Mouse (Mus musculus) heart, adult 8-10 months (tissue): ENCODE measurements around the gene Kcnq2. TPM values are rescaled to one million over a fixed set of nuclear protein-coding genes. Genes with fewer than 3 reads are reported as not detected.
A peak's percentile ranks its signal among the peaks of the same experiment; 100 is the strongest.

Experiments
- DNase-seq: peaks from one replicate; pipeline ENCODE4 v3.0.0; 2022; ENCODE audit warnings: low spot score
- total RNA-seq, 4 experiments: library from RNA; stranded (reverse); gene quantifications; 2 replicates each; pipeline ENCODE4 v1.2.4; 2022

Kcnq2 gene
- under 1 TPM in 3 of 4 experiments, not detected in 1; 0.06 to 0.12 (median 0.09) TPM for total RNA-seq

- no peak for DNase-seq
Observed at GRCm38 (mm10) chr2:181134591-181135445, at the start of gene Kcnq2. Gene Kcnq2 (minus strand): TSS chr2:181135300.

GRCm38 (mm10) chr2:181180898-181181297, 45.8 kb upstream of the Kcnq2 start:
- DNase-seq: peak; percentile 36

- DNase-seq: no peak
Observed at GRCm38 (mm10) chr2:181178471-181178870, 43.4 kb upstream of the Kcnq2 start.

GRCm38 (mm10) chr2:181178015-181178414, 42.9 kb upstream of the Kcnq2 start:
- no peak for DNase-seq

- no peak for DNase-seq
Observed at GRCm38 (mm10) chr2:181174646-181175045, 39.5 kb upstream of the Kcnq2 start.

- DNase-seq: no peak
Observed at GRCm38 (mm10) chr2:181166469-181166868, 31.4 kb upstream of the Kcnq2 start.

- no peak for DNase-seq
Observed at GRCm38 (mm10) chr2:181160821-181161220, 25.7 kb upstream of the Kcnq2 start.

GRCm38 (mm10) chr2:181159771-181160170, 24.7 kb upstream of the Kcnq2 start:
- DNase-seq: no peak

- DNase-seq: peak; percentile 69
Observed at GRCm38 (mm10) chr2:181159091-181159514, 24.0 kb upstream of the Kcnq2 start.

GRCm38 (mm10) chr2:181158471-181158870, 23.4 kb upstream of the Kcnq2 start:
- no peak for DNase-seq

GRCm38 (mm10) chr2:181157716-181158302, 22.7 kb upstream of the Kcnq2 start:
- DNase-seq: no peak

GRCm38 (mm10) chr2:181157180-181157579, 22.1 kb upstream of the Kcnq2 start:
- no peak for DNase-seq

GRCm38 (mm10) chr2:181156248-181157121, 21.4 kb upstream of the Kcnq2 start, which contains the start of gene Eef1a2:
Gene Eef1a2 (minus strand): TSS chr2:181157014.
- DNase-seq: no peak

GRCm38 (mm10) chr2:181155801-181156200, 20.7 kb upstream of the Kcnq2 start:
- DNase-seq: no peak

- no peak for DNase-seq
Observed at GRCm38 (mm10) chr2:181154831-181155415, 19.8 kb upstream of the Kcnq2 start.

- no peak for DNase-seq
Observed at GRCm38 (mm10) chr2:181154361-181154760, 19.3 kb upstream of the Kcnq2 start.

GRCm38 (mm10) chr2:181153837-181154236, 18.7 kb upstream of the Kcnq2 start:
- no peak for DNase-seq

GRCm38 (mm10) chr2:181153131-181153530, 18.0 kb upstream of the Kcnq2 start:
- DNase-seq: no peak

GRCm38 (mm10) chr2:181152701-181153100, 17.6 kb upstream of the Kcnq2 start:
- no peak for DNase-seq

- no peak for DNase-seq
Observed at GRCm38 (mm10) chr2:181150281-181150680, 15.2 kb upstream of the Kcnq2 start.

GRCm38 (mm10) chr2:181148318-181148955, 13.3 kb upstream of the Kcnq2 start:
- no peak for DNase-seq
